Mouse (Mus musculus) heart, embryonic 11.5 days (tissue): ENCODE results near the gene Sipa1. TPM values are rescaled to one million over a fixed set of nuclear protein-coding genes. Genes with fewer than 3 reads are reported as not detected.

ENCODE experiments used
- ATAC-seq: fragments of 200-750 bp; cut with Nextera tagmentation; replicated peaks from 2 replicates; pipeline ENCODE4 v1.8.0; 2017; ENCODE audit warnings: moderate library complexity; ENCODE audit not compliant: insufficient number of reproducible peaks, low FRiP score, low TSS enrichment
- H3K27ac ChIP-seq: fragments of 300-500 bp; sonication (generic); 2 replicates; pipeline ENCODE4 v1.5.1; 2014; ENCODE audit warnings: mild to moderate bottlenecking, low read depth, low read length
- H3K27me3 ChIP-seq: fragments of 300-500 bp; sonication (generic); 2 replicates; pipeline ENCODE4 v1.6.1; 2014; ENCODE audit warnings: mild to moderate bottlenecking, low read length, mixed read lengths; ENCODE audit not compliant: control insufficient read depth, insufficient read depth
- H3K36me3 ChIP-seq: fragments of 300-500 bp; sonication (generic); 2 replicates; pipeline ENCODE4 v1.6.1; 2014; ENCODE audit warnings: mild to moderate bottlenecking, low read length, moderate library complexity, mixed read lengths; ENCODE audit not compliant: control insufficient read depth, insufficient read depth
- H3K4me1 ChIP-seq: fragments of 300-500 bp; sonication (generic); 2 replicates; pipeline ENCODE4 v1.6.1; 2014; ENCODE audit warnings: low read length; ENCODE audit not compliant: control insufficient read depth, insufficient read depth
- H3K4me2 ChIP-seq: fragments of 300-500 bp; sonication (generic); 2 replicates; pipeline ENCODE4 v1.6.1; 2014; ENCODE audit warnings: mild to moderate bottlenecking, moderate library complexity
- H3K4me3 ChIP-seq: fragments of 300-500 bp; sonication (generic); 2 replicates; pipeline ENCODE4 v1.5.1; 2014; ENCODE audit warnings: low read depth, low read length
- H3K9ac ChIP-seq: fragments of 300-500 bp; sonication (generic); 2 replicates; pipeline ENCODE4 v1.6.1; 2014; ENCODE audit warnings: mild to moderate bottlenecking, low read depth, low read length, moderate library complexity
- H3K9me3 ChIP-seq: fragments of 300-500 bp; sonication (generic); replicated peaks from 2 replicates; pipeline ENCODE4 v1.6.1; 2016; ENCODE audit warnings: low read length; ENCODE audit not compliant: control insufficient read depth
- WGBS: fragments of 180-500 bp; shearing (Covaris S2); extraction: QIAGEN DNeasy Blood & Tissue Kit; methylation state at CpG from one replicate; pipeline ENCODE4 v1.1.7; 2014; ENCODE audit not compliant: insufficient replicate concordance; 5-methylcytosine and 5-hydroxymethylcytosine counted together
- polyA plus RNA-seq: library from polyadenylated mRNA; unstranded; fragments of >200 nt; fragmentation: Nextera tagmentation; extraction: Ambion mirVana; gene quantifications from 2 replicates; pipeline ENCODE4 v1.2.1, GENCODE M21; 2014

Sipa1 gene
- polyA plus RNA-seq, 1 experiment from 2014 or later, result 15.8 TPM

GRCm38 (mm10) chr19:5695849-5696462 lies 32.4 kb upstream of the Sipa1 start:
- H3K4me1 ChIP-seq, result peaks cover 33% of the 10 kb centered on the region
- 28% methylated on average over 41 of the region's 41 CpGs for WGBS
- no peaks in the 10 kb centered on the region for H3K27me3 ChIP-seq
- H3K27ac ChIP-seq, result no peak overlapping the region
- peaks cover 48% of the 10 kb centered on the region for H3K36me3 ChIP-seq
- H3K4me3 ChIP-seq, result peak overlapping the region; percentile 23
- H3K9me3 ChIP-seq, result no peaks in the 10 kb centered on the region
- peak overlapping the region; percentile 54 for H3K4me2 ChIP-seq
- ATAC-seq, result no peak
- H3K9ac ChIP-seq, result no peak overlapping the region

GRCm38 (mm10) chr19:5693801-5694200 lies 30.3 kb upstream of the Sipa1 start:
- no peaks in the 10 kb centered on the region for H3K9me3 ChIP-seq
- peaks cover 28% of the 10 kb centered on the region for H3K36me3 ChIP-seq
- WGBS, result 86% methylated on average over 6 of the region's 6 CpGs
- H3K9ac ChIP-seq, result no peak overlapping the region; the same call in 1 of the 2 replicates
- H3K4me3 ChIP-seq, result 0 out of 2 replicates have a peak overlapping the region, but pooled peaks have one; percentile 93
- H3K4me2 ChIP-seq, result peak overlapping the region; percentile 97
- H3K4me1 ChIP-seq, result peaks cover 44% of the 10 kb centered on the region
- H3K27ac ChIP-seq, result no peak overlapping the region
- no peak for ATAC-seq
- H3K27me3 ChIP-seq, result no peaks in the 10 kb centered on the region

- Histone ChIP-seq H3K36me3 (peaks cover 20% of the 10 kb centered on the region), H3K27me3 (no peaks in the 10 kb centered on the region), H3K4me2 (peak overlapping the region; percentile 97), H3K4me1 (peaks cover 44% of the 10 kb centered on the region), H3K9me3 (no peaks in the 10 kb centered on the region), H3K9ac (peak overlapping the region; percentile 91), H3K27ac (peak overlapping the region; percentile 94), H3K4me3 (peak overlapping the region; percentile 93; the same call in 1 of the 2 replicates)
- no peak for ATAC-seq
- 68% methylated on average over 10 of the region's 10 CpGs for WGBS
Measured at GRCm38 (mm10) chr19:5692913-5693396, 29.4 kb upstream of the Sipa1 start.

GRCm38 (mm10) chr19:5692086-5692912 lies 28.8 kb upstream of the Sipa1 start:
- Histone ChIP-seq H3K4me1 (peaks cover 50% of the 10 kb centered on the region), H3K4me3 (peak overlapping the region; percentile 93), H3K27me3 (no peaks in the 10 kb centered on the region), H3K36me3 (peaks cover 17% of the 10 kb centered on the region), H3K9ac (peak overlapping the region; percentile 91), H3K27ac (peak overlapping the region; percentile 94), H3K9me3 (no peaks in the 10 kb centered on the region), H3K4me2 (peak overlapping the region; percentile 97)
- WGBS, result 57% methylated on average over 10 of the region's 10 CpGs
- ATAC-seq, result 0 out of 2 replicates have a peak, but pooled peaks have one; percentile 15

GRCm38 (mm10) chr19:5691601-5692000 lies 28.1 kb upstream of the Sipa1 start:
- no peak for ATAC-seq
- Histone ChIP-seq H3K9ac (peak overlapping the region; percentile 91), H3K27ac (peak overlapping the region; percentile 94), H3K4me2 (peak overlapping the region; percentile 97), H3K9me3 (no peaks in the 10 kb centered on the region), H3K27me3 (no peaks in the 10 kb centered on the region), H3K36me3 (peaks cover 16% of the 10 kb centered on the region), H3K4me3 (peak overlapping the region; percentile 93), H3K4me1 (peaks cover 52% of the 10 kb centered on the region)
- WGBS, result 59% methylated on average over 5 of the region's 5 CpGs

GRCm38 (mm10) chr19:5690343-5690735 lies 26.8 kb upstream of the Sipa1 start:
- no peaks in the 10 kb centered on the region for H3K27me3 ChIP-seq
- peak overlapping the region; percentile 93 for H3K4me3 ChIP-seq
- H3K9me3 ChIP-seq, result no peaks in the 10 kb centered on the region
- WGBS, result 61% methylated on average over 15 of the region's 15 CpGs
- H3K9ac ChIP-seq, result peak overlapping the region; percentile 91
- H3K36me3 ChIP-seq, result peaks cover 23% of the 10 kb centered on the region
- no peak for ATAC-seq
- peak overlapping the region; percentile 97 for H3K4me2 ChIP-seq
- peak overlapping the region; percentile 94 for H3K27ac ChIP-seq
- H3K4me1 ChIP-seq, result peaks cover 46% of the 10 kb centered on the region

- Histone ChIP-seq H3K27me3 (no peaks in the 10 kb centered on the region), H3K27ac (peak overlapping the region; percentile 94), H3K4me3 (peak overlapping the region; percentile 93), H3K36me3 (peaks cover 28% of the 10 kb centered on the region), H3K9me3 (no peaks in the 10 kb centered on the region), H3K9ac (peak overlapping the region; percentile 91), H3K4me1 (peaks cover 46% of the 10 kb centered on the region), H3K4me2 (peak overlapping the region; percentile 97)
- ATAC-seq, result peak; percentile 69
- 5% methylated on average over 42 of the region's 42 CpGs for WGBS
Measured at GRCm38 (mm10) chr19:5689565-5690342, 26.2 kb upstream of the Sipa1 start.

GRCm38 (mm10) chr19:5689088-5689428 lies 25.6 kb upstream of the Sipa1 start:
- ATAC-seq, result no peak
- WGBS, result under 1% methylated on average over 7 of the region's 7 CpGs
- Histone ChIP-seq H3K9ac (peak overlapping the region; percentile 91), H3K27ac (peak overlapping the region; percentile 94), H3K36me3 (peaks cover 34% of the 10 kb centered on the region), H3K4me1 (peaks cover 46% of the 10 kb centered on the region), H3K4me3 (peak overlapping the region; percentile 93), H3K27me3 (no peaks in the 10 kb centered on the region), H3K9me3 (no peaks in the 10 kb centered on the region), H3K4me2 (peak overlapping the region; percentile 97)
